Mouse (Mus musculus) left cerebral cortex, postnatal 4 days (tissue): ENCODE measurements around the gene Ankfn1. TPM values are rescaled to one million over a fixed set of nuclear protein-coding genes. Genes with fewer than 3 reads are reported as not detected.

Source experiments
- DNase-seq: peaks from one replicate; pipeline ENCODE4 v3.0.0-alpha.2; 2022
- intact Hi-C: fragments of 180-260 bp; cut with DNase I; formaldehyde crosslinking; loops from one replicate; pipeline ENCODE4 v1.15.1; 2025
- total RNA-seq, 2 experiments: library from RNA; stranded (reverse); gene quantifications; 2 replicates each; pipeline ENCODE4 v1.2.3; 2021

The Ankfn1 gene
- total RNA-seq, 2 experiments from 2014 or later: 6.7 to 11.2 TPM

GRCm38 (mm10) chr11:89382634-89383009 is 394.8 kb downstream of the Ankfn1 start:
- no peak for DNase-seq
- intact Hi-C loops: no loop called here

DNA sequence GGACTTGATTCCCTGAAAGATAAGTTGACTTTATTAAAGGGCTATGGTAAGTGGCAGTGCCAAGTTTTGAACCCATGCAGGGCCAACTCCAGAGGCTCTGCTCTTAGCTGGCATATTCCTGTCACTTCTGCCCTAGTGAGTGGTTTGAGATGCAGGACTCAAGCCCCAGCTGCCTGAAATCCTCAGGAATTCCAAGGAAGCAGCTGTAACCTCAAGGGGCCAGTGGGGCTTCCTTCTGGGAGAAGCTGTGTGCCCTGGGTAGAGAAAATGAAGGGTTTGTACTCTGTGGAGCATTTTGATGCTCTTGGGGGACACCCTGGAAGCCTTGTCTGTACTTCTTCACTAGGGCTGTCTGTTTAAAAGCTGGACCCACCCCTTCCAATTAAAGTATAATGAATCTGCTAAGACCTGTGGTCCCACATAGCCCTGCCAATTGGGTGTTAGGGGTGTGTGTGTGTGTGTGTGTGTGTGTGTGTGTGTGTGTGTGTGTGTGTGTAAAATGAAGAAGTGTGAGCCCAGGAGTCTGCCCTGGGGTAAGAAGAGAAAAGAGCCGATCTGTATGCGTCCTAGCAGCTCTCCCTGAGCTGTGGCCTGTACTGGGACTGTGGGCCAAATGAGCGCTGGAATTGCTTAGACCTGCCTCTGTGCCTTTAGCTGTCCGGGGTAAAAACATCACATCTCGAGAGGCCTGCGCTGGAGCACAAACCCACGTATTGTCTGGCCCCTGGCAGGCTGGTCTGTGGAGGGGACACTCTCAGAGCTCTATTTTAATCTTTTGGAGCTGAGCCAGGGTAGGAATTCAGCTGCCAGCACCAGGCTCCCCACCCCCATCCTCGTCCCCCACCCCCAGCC is 395.4 kb downstream of the Ankfn1 start:
- DNase-seq: peak; percentile 46
- intact Hi-C loops: no loop called here

DNA sequence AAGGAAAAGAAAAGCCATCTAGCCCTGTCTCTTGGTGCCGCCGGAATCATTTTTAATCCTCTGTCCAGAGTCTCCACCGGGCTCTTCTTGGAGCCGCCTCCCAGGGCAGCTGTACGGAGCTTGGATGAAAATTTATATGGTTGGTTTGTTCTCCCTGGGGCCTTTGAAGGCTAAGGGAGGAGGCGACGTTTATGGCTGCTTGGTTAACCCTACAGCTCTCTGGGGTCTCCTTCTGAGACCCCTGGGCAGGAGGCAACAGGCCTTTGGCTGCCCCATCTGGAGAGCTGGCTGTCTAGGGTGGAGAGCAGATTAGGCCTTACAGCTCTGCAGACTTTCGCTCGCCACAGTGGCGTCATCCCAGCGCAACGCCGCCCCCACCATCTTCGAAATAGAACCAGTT is 406.5 kb downstream of the Ankfn1 start:
- intact Hi-C loops: no loop called here
- DNase-seq: no peak

DNA sequence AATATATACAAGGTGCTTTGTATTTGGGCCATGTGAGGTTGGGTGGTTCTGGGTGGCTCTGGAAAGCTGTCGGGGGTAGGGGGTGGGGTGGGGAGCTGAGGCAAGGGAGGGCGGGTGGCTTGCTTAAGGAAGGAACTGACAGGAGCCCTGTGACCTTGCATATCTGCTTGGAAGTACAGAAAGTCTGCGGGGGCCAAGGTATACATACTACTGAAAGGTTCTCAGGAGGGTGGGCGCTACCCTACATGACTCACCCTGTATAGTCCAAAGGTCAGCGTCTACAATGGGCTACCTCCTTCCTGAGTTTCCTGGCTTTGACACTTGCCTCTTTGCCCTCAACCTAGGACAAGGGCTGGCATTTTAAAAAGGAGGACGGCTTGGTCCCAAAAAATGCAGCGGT is 407.1 kb downstream of the Ankfn1 start:
- intact Hi-C loops: no loop called here
- no peak for DNase-seq

- intact Hi-C loops: no loop called here
- no peak for DNase-seq
Observed at GRCm38 (mm10) chr11:89363981-89364380, 413.5 kb downstream of the Ankfn1 start.

DNA sequence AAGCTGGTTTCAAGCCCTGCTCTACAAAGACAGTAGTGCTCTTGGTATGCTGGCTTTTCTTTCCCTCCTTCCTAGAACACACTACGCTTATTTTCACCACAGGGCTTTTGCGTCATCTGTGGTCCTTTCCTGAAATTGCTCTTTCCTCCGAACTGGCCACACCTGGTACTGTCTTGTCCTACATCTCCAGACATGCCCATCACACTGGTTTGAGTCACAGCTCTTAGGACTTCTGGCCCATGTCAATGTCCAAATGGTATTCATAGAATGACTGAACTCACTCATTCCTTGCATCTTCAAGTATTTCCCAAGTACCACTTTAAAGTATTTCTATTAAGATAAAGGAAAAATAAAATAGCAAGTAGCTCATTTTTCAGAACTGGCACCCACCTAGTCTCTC is 416.6 kb downstream of the Ankfn1 start:
- intact Hi-C loops: no loop called here

DNA sequence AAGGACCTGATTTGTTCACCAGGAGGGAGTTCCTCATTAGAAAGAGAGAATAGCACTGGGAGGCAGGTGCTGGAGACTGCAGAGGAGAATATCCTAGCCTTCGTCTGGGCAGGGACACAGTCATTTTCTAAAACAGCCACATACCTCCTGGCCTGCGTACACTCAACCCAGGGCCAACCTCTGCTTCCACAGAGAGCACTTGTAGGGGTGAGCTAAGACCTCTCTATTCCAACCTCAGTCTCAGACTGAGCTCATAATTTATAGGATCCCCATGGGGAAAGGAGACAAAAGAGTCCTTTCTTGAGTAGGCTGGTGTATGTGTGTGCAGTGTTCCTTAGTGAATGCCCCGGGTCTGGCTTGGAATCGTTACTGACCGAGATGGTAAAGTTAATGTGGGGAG is 418.9 kb downstream of the Ankfn1 start:
- DNase-seq: no peak
- intact Hi-C loops: no loop called here

More for the DNA sequence above, 416.6 kb downstream of the Ankfn1 start:
- DNase-seq: no peak

DNA sequence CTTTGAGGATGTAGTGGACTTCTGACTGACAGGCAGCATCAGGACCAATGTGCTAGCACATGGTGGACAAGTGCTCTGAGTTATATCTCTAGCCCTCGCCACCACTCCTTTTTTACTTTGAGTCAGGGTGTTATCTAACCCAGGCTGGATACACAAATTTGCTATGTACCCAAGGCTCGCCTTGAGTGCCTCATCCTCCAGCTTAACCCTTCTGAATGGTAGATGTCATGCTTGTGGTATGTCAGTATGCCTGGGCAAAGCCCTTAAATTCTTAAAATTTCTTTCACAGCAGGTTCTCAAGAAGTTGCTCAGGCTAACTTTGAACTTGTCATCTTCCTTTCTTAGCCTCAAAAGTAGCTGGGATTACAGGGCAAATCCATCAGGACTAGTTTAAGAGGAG is 421.0 kb downstream of the Ankfn1 start:
- DNase-seq: no peak
- intact Hi-C loops: no loop called here

- DNase-seq: no peak
- intact Hi-C loops: no loop called here
Observed at GRCm38 (mm10) chr11:89356018-89356417, 421.4 kb downstream of the Ankfn1 start.

DNA sequence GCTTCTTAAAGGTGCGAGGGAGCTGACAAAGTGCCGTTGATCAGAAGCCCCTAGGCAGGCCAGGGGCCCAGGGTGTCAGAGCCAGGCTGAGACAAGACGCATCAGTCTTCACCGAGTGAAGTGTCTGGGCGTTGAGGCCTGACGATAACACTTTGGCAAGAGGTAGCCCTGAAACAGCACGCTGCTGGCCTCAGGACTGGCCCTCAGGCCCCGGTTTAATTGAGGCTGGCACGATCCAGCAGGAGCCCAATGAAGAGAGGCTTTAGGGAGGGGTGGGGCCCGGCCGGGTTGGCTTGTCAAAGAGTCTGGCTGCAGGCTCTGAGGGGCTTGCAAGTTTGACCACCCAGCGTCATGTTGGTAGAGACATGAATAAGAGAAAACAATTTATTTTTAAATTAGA is 437.2 kb downstream of the Ankfn1 start:
- DNase-seq: peak; percentile 48
- intact Hi-C loops: no loop called here

Other genes starting within 250 kb of the Ankfn1 start
- gene Pctp, start 225.2 kb upstream of the Ankfn1 start, total RNA-seq: under 1 TPM; 0.74 to 0.76 TPM